In the genomic region with DNA sequence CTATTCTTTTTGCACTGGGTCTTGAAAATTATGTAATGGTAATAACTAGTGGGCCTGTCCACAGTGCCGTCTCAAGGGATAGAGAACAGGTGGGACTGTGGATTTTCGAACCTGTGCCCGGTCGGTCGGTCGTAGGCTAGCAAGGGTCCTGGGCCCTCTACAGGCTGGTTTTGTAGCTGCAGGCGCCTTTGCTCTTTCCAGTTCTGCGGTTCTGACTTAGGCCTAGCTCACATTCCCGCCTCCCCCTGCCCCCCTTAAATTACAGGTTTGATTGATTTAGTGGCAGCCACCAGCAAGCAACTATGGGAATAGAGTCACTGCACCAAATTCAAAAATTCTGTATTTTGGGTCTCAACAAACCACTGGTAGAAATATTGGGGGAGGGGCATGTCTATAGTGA, we compare ENCODE assay signal across 8 mouse cellular contexts. TPM values are rescaled to one million over a fixed set of nuclear protein-coding genes. Genes with fewer than 3 reads are reported as not detected.
DNase-seq lines count a peak whose midpoint lies in the region; ATAC-seq and TF ChIP-seq lines count a peak whose summit lies in the region.

No protein-coding gene starts in this region.

- H3K4me2 ChIP-seq in heart, embryonic 13.5 days, result peak overlapping the region; percentile 97
- peak overlapping the region; percentile 98 for H3K4me2 ChIP-seq in kidney, embryonic 15.5 days
- H3K4me2 ChIP-seq in liver, postnatal 0 days (ENCODE audit: low read depth, low read length), result peak overlapping the region; percentile 94

- WGBS in heart, embryonic 13.5 days, result 7% methylated on average over 9 of the region's 9 CpGs
- 9% methylated on average over 9 of the region's 9 CpGs for WGBS in kidney, embryonic 15.5 days
- WGBS in liver, postnatal 0 days (ENCODE audit: insufficient replicate concordance), result 4% methylated on average over 9 of the region's 9 CpGs

- peak overlapping the region; percentile 65 for H3K27ac ChIP-seq in heart, embryonic 13.5 days (replicated peaks)
- H3K27ac ChIP-seq in kidney, embryonic 15.5 days, result no peak overlapping the region
- no peak overlapping the region for H3K27ac ChIP-seq in liver, postnatal 0 days (ENCODE audit: low read depth)

- H3ac ChIP-seq in C2C12 (ENCODE audit: control insufficient read depth, insufficient read length, low read depth), result no peak overlapping the region

- H3K4me3 ChIP-seq in C2C12 (ENCODE audit: insufficient read depth, poor library complexity, severe bottlenecking), result no peak overlapping the region
- H3K4me3 ChIP-seq in heart, embryonic 13.5 days, result peak overlapping the region; percentile 85
- H3K4me3 ChIP-seq in kidney, embryonic 15.5 days (replicated peaks), result peak overlapping the region; percentile 66
- H3K4me3 ChIP-seq in liver, postnatal 0 days (ENCODE audit: low read depth, low read length), result peak overlapping the region; percentile 64

- H3K27me3 ChIP-seq in C2C12 (ENCODE audit: control insufficient read depth, insufficient read depth, insufficient read length), result no peaks in the 10 kb centered on the region
- peaks cover 43% of the 10 kb centered on the region for H3K27me3 ChIP-seq in heart, embryonic 13.5 days (replicated peaks)
- H3K27me3 ChIP-seq in kidney, embryonic 15.5 days, result peaks cover 49% of the 10 kb centered on the region
- peaks cover 27% of the 10 kb centered on the region for H3K27me3 ChIP-seq in liver, postnatal 0 days (ENCODE audit: insufficient read depth, low read length)

- no peak for ATAC-seq in heart, embryonic 13.5 days (ENCODE audit: extremely low read depth, insufficient number of reproducible peaks, low FRiP score, low TSS enrichment)
- peak; percentile 57 for ATAC-seq in kidney, embryonic 15.5 days (replicated peaks; ENCODE audit: low FRiP score)
- peak; percentile 51 for ATAC-seq in liver, postnatal 0 days

- peak; percentile 68 for TF ChIP-seq CTCF in C2C12 (IDR thresholded peaks at IDR 0.05; ENCODE audit: control insufficient read depth, insufficient read depth, insufficient read length)
- TF ChIP-seq CTCF in liver, postnatal 0 days (IDR thresholded peaks at IDR 0.05; ENCODE audit: low read depth), result peak; percentile 59

- no peaks in the 10 kb centered on the region for H3K79me2 ChIP-seq in C2C12 (ENCODE audit: control insufficient read depth, insufficient read depth)

- no peak for TF ChIP-seq EP300 in liver, postnatal 0 days (IDR thresholded peaks at IDR 0.05; ENCODE audit: low read depth)

- peak; percentile 41 for DNase-seq in MEL-GATA-1-ER (ENCODE audit: extremely low read depth, low read depth)
- DNase-seq in cerebellum, postnatal 36 days, result peak; percentile 63 to 64
- DNase-seq in liver, postnatal 0 days, result peak; percentile 54
- peak; percentile 58 for DNase-seq in neural tube, embryonic 10.5 days (ENCODE audit: extremely low spot score, low spot score)
- DNase-seq in c-Kit-positive CD71-positive TER-119-positive erythroid progenitor cells, embryonic 14.5 days (ENCODE audit: low spot score), result no peak

- H3K4me1 ChIP-seq in heart, embryonic 13.5 days, result peaks cover 60% of the 10 kb centered on the region
- peaks cover 43% of the 10 kb centered on the region for H3K4me1 ChIP-seq in kidney, embryonic 15.5 days
- H3K4me1 ChIP-seq in liver, postnatal 0 days (ENCODE audit: insufficient read depth), result peaks cover 22% of the 10 kb centered on the region

- H3K9ac ChIP-seq in heart, embryonic 13.5 days, result peak overlapping the region; percentile 71; the same call in 1 of the 2 replicates
- H3K9ac ChIP-seq in kidney, embryonic 15.5 days, result no peak overlapping the region
- peak overlapping the region; percentile 65; the same call in 1 of the 2 replicates for H3K9ac ChIP-seq in liver, postnatal 0 days (replicated peaks)

- H3K79me3 ChIP-seq in C2C12 (ENCODE audit: low read depth), result no peaks in the 10 kb centered on the region

- H3K9me3 ChIP-seq in heart, embryonic 13.5 days, result no peaks in the 10 kb centered on the region
- no peaks in the 10 kb centered on the region for H3K9me3 ChIP-seq in kidney, embryonic 15.5 days (replicated peaks)
- H3K9me3 ChIP-seq in liver, postnatal 0 days (ENCODE audit: low read length), result no peaks in the 10 kb centered on the region

- no peaks in the 10 kb centered on the region for H3K36me3 ChIP-seq in C2C12 (ENCODE audit: control insufficient read depth, insufficient read depth)
- H3K36me3 ChIP-seq in heart, embryonic 13.5 days, result no peaks in the 10 kb centered on the region
- no peaks in the 10 kb centered on the region for H3K36me3 ChIP-seq in kidney, embryonic 15.5 days
- H3K36me3 ChIP-seq in liver, postnatal 0 days (replicated peaks; ENCODE audit: insufficient read depth, low read length), result no peaks in the 10 kb centered on the region

TF ChIP-seq in C2C12, 6 proteins besides CTCF, POLR2A, EP300 and RAD21:
- TF ChIP-seq CEBPB (IDR thresholded peaks at IDR 0.05; ENCODE audit: low read depth) (no peak), MYOG (IDR thresholded peaks at IDR 0.05; ENCODE audit: control insufficient read depth, extremely low read depth, insufficient read length) (no peak)

RNA-seq across cellular contexts. Expression of a gene that starts 0.9 kb away (rescaled TPM):
- polyA plus RNA-seq in C2C12 (2012; fragmentation: generic; extraction: Trizol), result 2.3 TPM
- polyA plus RNA-seq in heart, embryonic 13.5 days (2015; fragmentation: Nextera tagmentation; extraction: Ambion mirVana), result 14.9 and 18.2 TPM in 2 replicates
- 2.8 and 2.9 TPM in 2 replicates for polyA plus RNA-seq in kidney, embryonic 15.5 days (2015; fragmentation: Nextera tagmentation; extraction: Ambion mirVana)
- 7.7 and 8.0 TPM in 2 replicates for polyA plus RNA-seq in liver, postnatal 0 days (2015; fragmentation: Nextera tagmentation; extraction: Ambion mirVana)

RNA-seq across cellular contexts. Expression of a gene that starts 33.5 kb away (rescaled TPM):
- 1.4 TPM for polyA plus RNA-seq in C2C12 (2012; fragmentation: generic; extraction: Trizol)
- 2.4 and 2.8 TPM in 2 replicates for polyA plus RNA-seq in heart, embryonic 13.5 days (2015; fragmentation: Nextera tagmentation; extraction: Ambion mirVana)
- polyA plus RNA-seq in kidney, embryonic 15.5 days (2015; fragmentation: Nextera tagmentation; extraction: Ambion mirVana), result 3.2 and 4.0 TPM in 2 replicates
- 3.9 and 4.4 TPM in 2 replicates for polyA plus RNA-seq in liver, postnatal 0 days (2015; fragmentation: Nextera tagmentation; extraction: Ambion mirVana)
